In genomic region chr1:168504773-168505172, GRCm38 (mm10) we compare ENCODE assay signal across 20 mouse cellular contexts.
"Had no signal": no experiment of that assay in that cellular context is flagged by ENCODE, and none has a peak within 500 bp of the region (broad histone marks: within the 10 kb centered on the region; RNA-seq: fewer than 3 reads in every experiment).

No protein-coding gene starts in this region.

- H3K9me3 ChIP-seq: liver, embryonic 13.5 days; liver, embryonic 15.5 days; lung, embryonic 15.5 days; megakaryocyte, embryonic 14.5 days; neural tube, embryonic 13.5 days; neural tube, embryonic 15.5 days; stomach, embryonic 15.5 days had no signal

- H3K36me3 ChIP-seq: liver, embryonic 13.5 days; liver, embryonic 15.5 days; lung, embryonic 15.5 days; neural tube, embryonic 13.5 days; neural tube, embryonic 15.5 days; stomach, embryonic 15.5 days had no signal

- H3K4me3 ChIP-seq: liver, embryonic 13.5 days; liver, embryonic 15.5 days; lung, embryonic 15.5 days; megakaryocyte, embryonic 14.5 days; myocyte; neural tube, embryonic 13.5 days; neural tube, embryonic 15.5 days; stomach, embryonic 15.5 days had no signal

- DNase-seq: liver, embryonic 13.5 days; liver, postnatal 0 days; lung, adult 2 months; lung, postnatal 14 days; lung, postnatal 36 days; right cerebral cortex, postnatal 14 days; thymus, adult 2 months; thymus, postnatal 25 days; thymus, postnatal 4 days had no signal

- H3K27me3 ChIP-seq: liver, embryonic 13.5 days; liver, embryonic 15.5 days; lung, embryonic 15.5 days; neural tube, embryonic 13.5 days; neural tube, embryonic 15.5 days; stomach, embryonic 15.5 days had no signal

- ATAC-seq: liver, postnatal 0 days; lung, postnatal 0 days had no signal

- H3K4me1 ChIP-seq: liver, embryonic 13.5 days; liver, embryonic 15.5 days; megakaryocyte, embryonic 14.5 days; neural tube, embryonic 13.5 days; neural tube, embryonic 15.5 days; stomach, embryonic 15.5 days had no signal

- H3K9ac ChIP-seq: liver, embryonic 13.5 days; liver, embryonic 15.5 days; liver, postnatal 0 days; lung, embryonic 15.5 days; neural tube, embryonic 13.5 days; neural tube, embryonic 15.5 days; stomach, embryonic 15.5 days had no signal

- H3K27ac ChIP-seq: liver, embryonic 13.5 days; liver, embryonic 15.5 days; lung, embryonic 15.5 days; macrophage; neural tube, embryonic 13.5 days; neural tube, embryonic 15.5 days; stomach, embryonic 15.5 days; stomach, postnatal 0 days had no signal

- H3K4me2 ChIP-seq: liver, embryonic 11.5 days; liver, embryonic 13.5 days; liver, embryonic 15.5 days; lung, embryonic 15.5 days; neural tube, embryonic 13.5 days; neural tube, embryonic 15.5 days; stomach, embryonic 15.5 days had no signal
